Mouse (Mus musculus) myocyte (in vitro differentiated cells): ENCODE results near the gene Cfap221. TPM values are rescaled to one million over a fixed set of nuclear protein-coding genes. Genes with fewer than 3 reads are reported as not detected.

Source experiments
- H3K27me3 ChIP-seq: one replicate; pipeline ENCODE4 v1.6.1; 2011; ENCODE audit not compliant: control insufficient read depth, insufficient read depth, insufficient read length
- H3K36me3 ChIP-seq: one replicate; pipeline ENCODE4 v1.6.1; 2011; ENCODE audit not compliant: control insufficient read depth, insufficient read depth
- H3K4me2 ChIP-seq: one replicate; pipeline ENCODE4 v1.6.1; 2011; ENCODE audit warnings: low read depth, control low read depth
- H3K4me3 ChIP-seq: one replicate; pipeline ENCODE4 v1.5.1; 2011; ENCODE audit warnings: mild to moderate bottlenecking, control low read depth, moderate library complexity
- H3K79me2 ChIP-seq: one replicate; pipeline ENCODE4 v1.6.1; 2011; ENCODE audit not compliant: control insufficient read depth, insufficient read depth
- H3ac ChIP-seq: one replicate; pipeline ENCODE4 v1.6.1; 2011; ENCODE audit not compliant: control insufficient read depth, insufficient read length
- CEBPB ChIP-seq: IDR thresholded peaks from 2 replicates; pipeline ENCODE4 v1.6.1; 2011; ENCODE audit warnings: mild to moderate bottlenecking, moderate library complexity; ENCODE audit not compliant: poor library complexity, insufficient read depth, severe bottlenecking
- E2F4 ChIP-seq: IDR thresholded peaks from one replicate; pipeline ENCODE4 v1.6.1; 2011; ENCODE audit warnings: mild to moderate bottlenecking, control low read depth, moderate library complexity; ENCODE audit not compliant: insufficient read depth
- MAX ChIP-seq: IDR thresholded peaks from one replicate; pipeline ENCODE4 v1.6.1; 2011; ENCODE audit warnings: low read depth, mild to moderate bottlenecking, control low read depth
- MYOD1 ChIP-seq, 3 experiments: IDR thresholded peaks; one replicate each; pipeline ENCODE4 v1.6.1; 2011; ENCODE audit warnings: control low read depth in 2 of 3, low read depth in 2 of 3, mild to moderate bottlenecking in 2 of 3, moderate library complexity in 1 of 3; ENCODE audit not compliant: insufficient read length in 2 of 3, control insufficient read depth in 1 of 3
- MYOG ChIP-seq, 3 experiments: IDR thresholded peaks; one replicate each; pipeline ENCODE4 v1.6.1; 2011; ENCODE audit warnings: control low read depth in 2 of 3, low read depth in 2 of 3, mild to moderate bottlenecking in 2 of 3; ENCODE audit not compliant: insufficient read length in 2 of 3, control insufficient read depth in 1 of 3, insufficient read depth in 1 of 3
- POLR2A ChIP-seq: IDR thresholded peaks from one replicate; pipeline ENCODE4 v1.6.1; 2011; ENCODE audit warnings: low read depth, mild to moderate bottlenecking, control low read depth, moderate library complexity; ENCODE audit not compliant: insufficient read length
- POLR2AphosphoS2 ChIP-seq: IDR thresholded peaks from one replicate; pipeline ENCODE4 v1.6.1; 2011; ENCODE audit warnings: low read depth, control low read depth; ENCODE audit not compliant: insufficient read length
- REST ChIP-seq: IDR thresholded peaks from one replicate; pipeline ENCODE4 v1.6.1; 2011; ENCODE audit warnings: mild to moderate bottlenecking, control low read depth, moderate library complexity; ENCODE audit not compliant: insufficient read depth, insufficient read length
- SRF ChIP-seq: IDR thresholded peaks from one replicate; pipeline ENCODE4 v1.6.1; 2011; ENCODE audit warnings: low read depth; ENCODE audit not compliant: control insufficient read depth, insufficient read length
- TCF12 ChIP-seq: IDR thresholded peaks from one replicate; pipeline ENCODE4 v1.6.1; 2011; ENCODE audit warnings: mild to moderate bottlenecking, control low read depth; ENCODE audit not compliant: poor library complexity, insufficient read depth, severe bottlenecking
- TCF3 ChIP-seq: IDR thresholded peaks from one replicate; pipeline ENCODE4 v1.6.1; 2011; ENCODE audit warnings: low read depth, control low read depth; ENCODE audit not compliant: insufficient read length
- USF1 ChIP-seq: IDR thresholded peaks from one replicate; pipeline ENCODE4 v1.6.1; 2011; ENCODE audit warnings: low read depth, mild to moderate bottlenecking, control low read depth, moderate library complexity
- polyA plus RNA-seq: library from polyadenylated mRNA; unstranded; fragments of >200 nt; fragmentation: generic; extraction: Trizol; gene quantifications from one replicate; pipeline ENCODE4 v1.2.1, GENCODE M21; 2012; ENCODE audit warnings: missing spikeins

The Cfap221 gene
- polyA plus RNA-seq, 1 experiment, result not detected

GRCm38 (mm10) chr1:120027693-120028092 is 30.7 kb upstream of the Cfap221 start:
- Histone ChIP-seq H3K79me2 (no peaks in the 10 kb centered on the region), H3ac (no peak overlapping the region), H3K36me3 (no peaks in the 10 kb centered on the region), H3K4me3 (no peak overlapping the region), H3K27me3 (no peaks in the 10 kb centered on the region), H3K4me2 (no peak overlapping the region)
- TF ChIP-seq MAX (no peak), CEBPB (no peak)

DNA sequence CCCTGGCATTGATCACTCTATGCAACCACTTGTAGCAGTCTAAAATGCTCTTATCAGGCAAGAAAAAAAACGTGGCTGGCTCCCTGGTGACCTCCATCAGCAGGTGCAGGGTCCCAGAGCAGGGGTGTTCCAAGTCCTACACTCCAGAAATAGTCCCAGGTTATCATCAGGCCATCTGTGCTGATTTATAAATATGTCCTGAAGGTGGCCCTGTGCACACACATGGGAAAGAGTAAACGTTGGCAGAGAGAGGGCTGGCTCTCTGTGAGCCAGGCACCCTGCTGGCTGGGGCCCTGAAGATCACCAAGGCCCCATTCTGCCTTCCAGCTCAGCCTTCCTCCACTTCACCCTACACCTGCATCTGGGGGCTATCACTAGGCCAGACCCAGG is 28.0 kb upstream of the Cfap221 start:
- Histone ChIP-seq H3K4me2 (no peak overlapping the region), H3K4me3 (no peak overlapping the region), H3K79me2 (no peaks in the 10 kb centered on the region), H3ac (no peak overlapping the region), H3K36me3 (no peaks in the 10 kb centered on the region), H3K27me3 (no peaks in the 10 kb centered on the region)
- peak in 1 of 3 experiments; percentile 33 for TF ChIP-seq MYOG (IDR thresholded peaks at IDR 0.05; ENCODE audit: control insufficient read depth in 1 of 3, insufficient read depth in 1 of 3, insufficient read length in 2 of 3, low read depth in 2 of 3)
- TF ChIP-seq POLR2AphosphoS2, result no peak
- no peak for TF ChIP-seq TCF12
- no peak for TF ChIP-seq CEBPB
- TF ChIP-seq SRF, result no peak
- TF ChIP-seq MYOD1 (IDR thresholded peaks at IDR 0.05; ENCODE audit: control insufficient read depth in 1 of 3, insufficient read length in 2 of 3, low read depth in 2 of 3), result peak in 1 of 3 experiments; percentile 17
- TF ChIP-seq E2F4, result no peak
- TF ChIP-seq REST, result no peak
- no peak for TF ChIP-seq USF1
- TF ChIP-seq MAX, result no peak
- no peak for TF ChIP-seq TCF3
- no peak for TF ChIP-seq POLR2A

GRCm38 (mm10) chr1:120024331-120025049 is 27.5 kb upstream of the Cfap221 start:
- Histone ChIP-seq H3K4me3 (no peak overlapping the region), H3K79me2 (no peaks in the 10 kb centered on the region), H3ac (no peak overlapping the region), H3K4me2 (no peak overlapping the region), H3K36me3 (no peaks in the 10 kb centered on the region), H3K27me3 (no peaks in the 10 kb centered on the region)
- no peak for TF ChIP-seq MYOG (IDR thresholded peaks at IDR 0.05; ENCODE audit: control insufficient read depth in 1 of 3, insufficient read depth in 1 of 3, insufficient read length in 2 of 3, low read depth in 2 of 3)
- no peak for TF ChIP-seq TCF3
- TF ChIP-seq E2F4, result no peak
- TF ChIP-seq POLR2AphosphoS2, result no peak
- no peak for TF ChIP-seq MAX
- TF ChIP-seq USF1, result no peak
- no peak for TF ChIP-seq REST
- TF ChIP-seq CEBPB, result no peak
- no peak for TF ChIP-seq TCF12
- no peak for TF ChIP-seq POLR2A
- TF ChIP-seq MYOD1 (IDR thresholded peaks at IDR 0.05; ENCODE audit: control insufficient read depth in 1 of 3, insufficient read length in 2 of 3, low read depth in 2 of 3), result no peak
- TF ChIP-seq SRF, result no peak

DNA sequence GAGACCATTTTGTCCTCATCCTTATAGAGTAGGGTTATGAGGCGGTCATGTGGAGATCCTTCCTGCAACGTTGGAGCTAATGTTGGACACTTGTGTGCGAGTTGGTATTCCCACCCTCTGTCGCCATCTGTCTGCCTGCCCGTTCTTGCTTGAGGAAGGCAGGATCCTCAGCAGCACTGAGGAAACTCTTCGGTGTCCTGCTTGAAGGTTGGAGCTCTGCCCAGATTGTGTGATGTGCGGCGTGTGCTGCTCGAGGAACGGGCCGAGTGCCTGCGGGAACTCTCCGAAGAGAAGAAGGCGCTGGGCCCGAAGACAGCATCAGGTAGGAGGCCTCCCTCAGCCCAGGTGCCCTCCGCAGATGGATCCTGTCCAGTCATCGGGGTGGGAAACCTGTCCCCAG is 24.9 kb upstream of the Cfap221 start:
- no peak overlapping the region for H3K4me2 ChIP-seq

GRCm38 (mm10) chr1:120020322-120020897 is 23.4 kb upstream of the Cfap221 start:
- no peaks in the 10 kb centered on the region for H3K79me2 ChIP-seq
- H3ac ChIP-seq, result no peak overlapping the region
- H3K4me3 ChIP-seq, result no peak overlapping the region
- no peak for TF ChIP-seq TCF12
- H3K27me3 ChIP-seq, result peaks cover 2% of the 10 kb centered on the region
- H3K36me3 ChIP-seq, result no peaks in the 10 kb centered on the region
- no peak overlapping the region for H3K4me2 ChIP-seq

More for the DNA sequence above, 24.9 kb upstream of the Cfap221 start:
- Histone ChIP-seq H3ac (no peak overlapping the region), H3K4me3 (no peak overlapping the region), H3K27me3 (no peaks in the 10 kb centered on the region), H3K36me3 (no peaks in the 10 kb centered on the region), H3K79me2 (no peaks in the 10 kb centered on the region)
- TF ChIP-seq TCF3 (no peak), TCF12 (no peak), USF1 (no peak), E2F4 (no peak), POLR2AphosphoS2 (no peak), POLR2A (no peak), MYOG (IDR thresholded peaks at IDR 0.05; ENCODE audit: control insufficient read depth in 1 of 3, insufficient read depth in 1 of 3, insufficient read length in 2 of 3, low read depth in 2 of 3) (no peak), REST (no peak), CEBPB (no peak), SRF (no peak), MAX (no peak)
